Mouse (Mus musculus) adrenal gland, adult 18-20 months (tissue): ENCODE results near the gene Dkkl1. TPM values are rescaled to one million over a fixed set of nuclear protein-coding genes. Genes with fewer than 3 reads are reported as not detected.

Experiments used
- DNase-seq, 2 experiments: peaks; one replicate each; pipeline ENCODE4 v3.0.0; 2021 to 2022; ENCODE audit warnings: low spot score in 2 of 2
- microRNA-seq, 2 experiments: library from miRNA; unstranded; fragments of <30 nt; microRNA quantifications; one replicate each; pipeline ENCODE4 v1.2.0; 2021; ENCODE audit warnings: borderline number of aligned reads in 2 of 2
- total RNA-seq, 2 experiments: library from RNA; stranded (reverse); gene quantifications; 1 replicate in 1 of 2; 2 replicates in 1 of 2; pipeline ENCODE4 v1.2.3; 2021

Gene Dkkl1
- total RNA-seq, 2 experiments from 2014 or later: not detected

DNA sequence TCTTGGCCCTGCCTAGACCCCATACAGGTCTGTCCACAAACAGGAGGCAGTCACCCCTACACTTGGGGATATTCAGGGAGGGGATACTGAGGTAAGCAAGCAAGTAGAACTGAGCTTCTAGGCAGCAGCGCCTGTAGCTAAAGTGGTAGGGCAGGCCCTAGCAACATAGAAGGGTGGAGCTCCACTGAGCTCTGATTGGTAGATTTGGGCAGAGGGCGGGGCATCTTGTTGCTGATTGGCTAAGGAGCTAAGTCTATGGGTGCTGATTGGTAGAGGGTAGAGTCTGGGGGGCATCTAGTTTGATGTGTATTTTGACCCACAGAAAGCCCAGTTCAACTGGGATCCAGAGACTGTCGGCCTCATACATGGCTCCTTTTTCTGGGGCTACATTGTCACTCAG is 42.5 kb downstream of the Dkkl1 start:
- DNase-seq: no peak

DNA sequence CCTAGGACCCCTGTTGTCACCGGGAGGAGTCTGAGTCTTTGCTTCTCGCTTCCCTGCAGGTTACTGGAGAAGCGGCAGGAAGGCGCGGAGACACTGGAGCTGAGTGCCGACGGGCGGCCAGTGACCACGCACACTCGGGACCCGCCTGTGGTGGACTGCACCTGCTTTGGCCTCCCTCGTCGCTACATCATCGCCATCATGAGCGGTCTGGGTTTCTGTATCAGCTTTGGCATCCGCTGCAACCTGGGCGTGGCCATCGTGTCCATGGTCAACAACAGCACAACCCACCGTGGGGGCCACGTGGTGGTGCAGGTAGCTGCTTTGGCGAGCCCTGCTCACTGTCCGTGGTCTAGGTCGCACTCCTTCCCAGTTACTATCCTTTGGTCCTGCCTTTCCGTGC is 43.3 kb downstream of the Dkkl1 start:
- DNase-seq: no peak

DNA sequence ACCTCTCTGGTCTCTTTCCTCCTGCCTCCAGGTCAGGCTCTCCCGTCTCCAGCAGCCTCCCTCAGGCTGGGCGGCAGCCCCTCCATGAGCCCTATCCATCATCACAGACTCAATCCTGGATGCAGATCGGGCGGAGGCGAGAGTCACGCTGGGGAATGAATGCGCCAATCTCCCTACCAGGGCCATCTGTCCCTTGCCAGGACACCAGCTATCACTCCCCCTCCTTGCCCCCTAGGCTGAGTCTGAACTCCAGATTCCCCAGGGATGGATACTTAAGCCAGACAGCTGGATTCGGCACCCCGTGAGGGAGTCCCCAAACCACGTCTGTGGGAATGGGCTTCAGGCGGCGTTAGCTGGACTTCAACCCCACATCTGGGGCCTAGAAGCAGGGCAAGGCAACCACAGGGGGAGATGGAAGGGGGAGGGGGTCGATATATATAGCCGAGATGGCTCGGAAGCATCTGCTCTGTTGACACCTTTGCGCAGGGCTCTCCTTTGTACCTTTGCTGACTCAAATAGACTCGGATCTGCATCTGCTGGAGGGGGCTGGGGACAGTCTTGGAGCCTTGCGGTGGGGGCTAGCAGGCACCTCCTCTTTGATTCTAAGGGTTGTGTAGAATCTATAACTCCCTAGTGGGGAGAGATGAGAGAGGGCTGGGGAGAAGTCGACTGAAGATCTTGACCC is 44.0 kb downstream of the Dkkl1 start:
- DNase-seq: no peak

GRCm38 (mm10) chr7:45166950-45167401 is 45.0 kb downstream of the Dkkl1 start:
- no peak for DNase-seq

DNA sequence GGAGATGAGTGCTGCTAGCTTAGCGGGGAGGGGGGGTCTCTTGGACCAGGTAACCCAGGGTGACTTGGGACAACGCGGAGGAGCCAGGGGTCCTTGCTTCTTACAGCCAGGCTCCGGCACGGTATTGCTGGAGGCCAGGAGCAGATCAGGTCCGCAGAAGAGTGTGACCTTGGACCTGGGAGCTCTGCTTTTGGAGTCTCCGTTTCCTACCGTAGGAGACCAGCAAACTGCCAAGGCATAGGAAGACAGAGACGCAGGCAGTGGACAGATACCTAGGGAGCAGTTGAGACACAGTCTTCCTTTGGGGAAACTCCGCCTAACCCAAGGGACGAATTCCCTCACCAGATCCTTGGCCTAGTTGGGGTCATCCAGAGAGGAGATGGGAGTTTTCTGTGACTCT is 46.2 kb downstream of the Dkkl1 start:
- no peak for DNase-seq

GRCm38 (mm10) chr7:45164833-45165232 is 47.1 kb downstream of the Dkkl1 start:
- DNase-seq: no peak

DNA sequence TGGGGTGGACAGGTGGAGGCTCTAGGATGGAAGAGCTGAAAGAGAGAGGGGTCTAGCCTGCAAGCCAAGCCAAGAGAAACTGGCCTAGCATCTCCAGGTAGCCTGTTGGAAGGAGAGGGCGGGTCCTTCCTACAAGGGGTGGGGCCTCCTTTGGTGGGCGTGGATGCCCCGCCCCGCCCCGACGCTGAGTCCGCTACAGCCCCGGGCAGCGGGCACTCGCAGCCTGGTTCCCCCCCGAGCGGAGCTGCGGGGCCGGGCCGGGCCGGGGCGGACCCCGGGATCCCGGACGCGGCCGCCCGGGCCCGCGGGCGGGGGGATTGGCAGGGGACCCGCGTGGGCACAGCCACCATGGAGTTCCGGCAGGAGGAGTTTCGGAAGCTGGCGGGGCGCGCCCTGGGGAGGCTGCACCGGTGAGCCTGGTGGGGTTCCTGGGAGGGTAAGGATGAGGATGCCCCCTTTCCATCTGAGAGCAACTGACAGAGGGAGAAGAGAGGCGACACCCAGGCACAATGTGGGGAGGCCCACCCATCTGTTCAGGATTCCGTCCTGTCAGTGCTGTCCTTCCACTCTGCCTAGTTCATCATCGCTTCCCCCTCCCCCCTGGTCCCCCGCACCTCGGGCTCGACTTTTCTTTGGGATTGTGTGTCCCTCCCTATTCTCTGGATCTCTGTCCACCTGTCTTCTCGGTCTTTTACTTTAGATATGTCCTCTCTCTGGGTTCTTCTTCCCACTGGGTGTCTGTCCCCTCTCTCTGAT is 48.0 kb downstream of the Dkkl1 start, which contains the start of gene Slc17a7:
Slc17a7 (plus strand) TSS at position 215 of the 756 bp plus-strand sequence.
- DNase-seq: peak; percentile 33 to 46

DNA sequence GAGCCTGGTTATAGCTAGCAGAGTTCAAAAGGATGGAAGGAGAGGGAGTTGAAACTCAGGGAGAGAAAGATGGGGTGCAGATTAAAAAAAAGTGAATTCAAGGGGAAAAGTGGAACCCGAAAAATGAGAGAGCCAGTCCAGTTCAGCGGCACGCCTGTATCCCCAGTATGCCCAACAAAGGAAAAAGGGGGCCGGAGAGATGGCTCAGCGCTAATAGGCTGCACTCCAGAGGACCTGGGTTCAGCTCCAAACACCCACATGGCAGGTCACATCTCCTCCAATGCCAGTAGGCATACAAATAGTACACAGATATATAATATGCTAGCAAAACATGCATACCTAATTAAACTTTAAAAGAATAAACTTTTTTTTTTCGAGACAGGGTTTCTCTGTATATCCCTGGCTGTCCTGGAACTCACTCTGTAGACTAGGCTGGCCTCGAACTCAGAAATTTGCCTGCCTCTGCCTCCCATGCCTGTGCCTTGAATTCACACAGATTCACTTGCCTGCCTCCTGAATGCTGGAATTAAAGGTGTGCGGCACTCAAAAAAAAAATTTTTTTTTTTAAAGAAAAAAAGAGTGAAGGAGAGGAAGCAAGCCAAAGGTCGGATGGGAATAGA is 48.8 kb downstream of the Dkkl1 start:
- no peak for DNase-seq

GRCm38 (mm10) chr7:45162551-45162950 is 49.4 kb downstream of the Dkkl1 start:
- DNase-seq: no peak

DNA sequence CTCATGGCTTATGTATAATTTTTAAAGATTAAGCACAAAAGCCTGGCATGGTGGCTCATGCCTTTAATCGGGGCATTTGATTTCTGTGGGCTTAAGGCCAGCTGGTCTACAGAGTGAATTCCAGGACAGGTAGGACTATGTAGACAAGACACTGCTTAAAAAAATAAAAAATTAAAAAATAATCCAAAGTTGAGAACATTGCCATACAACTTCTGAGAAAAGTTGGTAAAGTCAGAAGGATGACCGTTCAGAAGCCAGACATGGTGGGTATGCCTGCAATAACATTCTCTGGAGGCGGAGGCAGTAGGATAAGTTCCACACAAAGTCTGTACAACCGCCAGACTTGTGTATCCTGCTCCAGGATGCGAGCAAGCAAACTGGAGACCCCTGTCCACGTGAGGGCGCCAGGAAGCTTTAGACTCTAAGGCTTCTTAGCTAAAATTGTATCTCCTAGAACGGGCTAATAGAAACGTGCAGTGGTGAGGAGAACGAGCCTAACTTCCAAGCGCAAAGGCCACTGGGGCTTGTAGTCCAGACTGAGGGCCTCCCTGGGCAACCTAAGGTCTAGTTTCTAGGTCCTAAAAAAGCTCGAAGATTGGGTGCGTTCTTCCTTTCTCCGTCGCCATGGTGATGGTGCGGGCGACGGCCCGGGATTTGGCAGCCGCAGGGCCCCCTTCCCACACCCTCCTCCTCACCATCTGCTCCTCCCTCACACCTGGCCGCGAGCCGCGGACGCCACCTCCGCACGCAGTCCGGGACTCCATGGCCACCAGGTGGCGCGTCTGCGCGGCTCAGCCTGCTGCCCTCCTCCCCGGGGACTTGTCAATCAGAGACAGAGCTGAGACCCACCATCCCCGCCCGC is 50.1 kb downstream of the Dkkl1 start:
- peak; percentile 84 to 93 for DNase-seq

DNA sequence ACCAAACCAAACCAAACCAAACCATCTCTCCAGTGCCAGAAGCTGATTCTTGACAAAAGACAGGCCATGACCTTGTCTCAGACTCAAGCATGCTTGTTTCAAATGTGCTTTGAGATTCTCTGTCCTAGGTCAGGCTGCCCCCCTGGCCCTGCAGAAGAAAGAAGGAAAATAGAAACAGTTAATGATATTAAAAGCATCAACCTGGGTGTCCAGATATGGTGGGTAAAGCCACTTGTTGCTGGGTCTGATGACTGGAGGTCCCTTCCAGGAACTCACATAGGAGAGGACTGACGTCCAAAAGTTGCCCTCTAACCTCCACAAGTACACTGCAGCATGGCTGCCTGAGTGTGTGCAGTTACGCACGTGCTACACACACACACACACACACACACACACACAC is 51.1 kb downstream of the Dkkl1 start:
- no peak for DNase-seq

DNA sequence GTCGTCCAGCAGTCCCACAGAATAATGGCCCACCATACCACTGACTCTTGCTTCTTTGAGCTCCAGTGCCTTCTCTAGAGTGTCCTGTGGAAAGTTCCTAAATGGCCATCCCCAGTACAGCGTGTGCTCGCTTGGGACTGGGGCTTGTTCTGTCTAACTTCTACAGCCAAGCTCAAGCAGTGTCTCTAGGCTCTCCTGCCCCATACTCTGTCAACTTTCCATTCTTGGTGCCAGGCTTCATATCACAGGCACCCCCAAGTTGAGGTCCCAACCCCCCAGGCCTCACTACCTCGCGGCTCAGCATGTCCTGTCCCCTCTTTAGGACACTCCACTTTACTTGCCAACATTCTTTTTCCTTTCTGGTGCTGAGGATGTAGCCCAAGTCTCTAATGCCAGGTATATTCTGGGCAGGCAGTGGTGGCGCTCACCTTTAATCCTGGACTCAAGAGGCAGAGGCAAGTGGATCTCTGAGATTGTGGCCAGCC is 51.6 kb downstream of the Dkkl1 start:
- no peak for DNase-seq

- no peak for DNase-seq
Measured at GRCm38 (mm10) chr7:45158991-45159390, 53.0 kb downstream of the Dkkl1 start.

Small RNA genes lying within 50 kb of the gene (microRNA-seq; reads per million reads assigned to microRNA genes)
- 0 reads per million in 2 experiments for gene Mir7055

Other genes with a start within 250 kb of the Dkkl1 start
- gene Cpt1c, start 237.3 kb downstream of the Dkkl1 start, total RNA-seq: 10 to 100 TPM in 1 of 2 experiments, 1 to 10 TPM in 1; 9.3 to 12.8 TPM
- gene Prmt1, start 225.6 kb downstream of the Dkkl1 start, total RNA-seq: 100 to 1,000 TPM; 203 to 216 TPM
- 100 to 1,000 TPM; 128 to 131 TPM for gene Irf3, start 214.5 kb downstream of the Dkkl1 start, total RNA-seq
- gene Bcl2l12, start 213.4 kb downstream of the Dkkl1 start, total RNA-seq: 10 to 100 TPM; 13.9 to 14.2 TPM
- 10 to 100 TPM; 75.1 to 85.9 TPM for gene Scaf1, start 195.8 kb downstream of the Dkkl1 start, total RNA-seq
- 100 to 1,000 TPM in 1 of 2 experiments, 10 to 100 TPM in 1; 86.9 to 106 TPM for gene Rras, start 194.2 kb downstream of the Dkkl1 start, total RNA-seq
- gene Prr12, start 159.3 kb downstream of the Dkkl1 start, total RNA-seq: 10 to 100 TPM; 30.8 to 45.3 TPM
- gene Nosip, start 149.7 kb downstream of the Dkkl1 start, total RNA-seq: 10 to 100 TPM; 44.3 to 46.8 TPM
- gene Prrg2, start 149.5 kb downstream of the Dkkl1 start, total RNA-seq: 10 to 100 TPM; 14.9 to 28.3 TPM
- gene Rcn3, start 119.9 kb downstream of the Dkkl1 start, total RNA-seq: 10 to 100 TPM; 32.0 to 36.4 TPM
- 100 to 1,000 TPM; 111 to 137 TPM for gene Fcgrt, start 108.3 kb downstream of the Dkkl1 start, total RNA-seq
- 1,000 to 10,000 TPM; 1,173 to 1,310 TPM for gene Rps11, start 87.7 kb downstream of the Dkkl1 start, total RNA-seq
- 1,000 to 10,000 TPM; 1,445 to 1,619 TPM for gene Rpl13a, start 83.4 kb downstream of the Dkkl1 start, total RNA-seq
- gene Gm45713, start 75.9 kb downstream of the Dkkl1 start, total RNA-seq: not detected
- 10 to 100 TPM; 20.6 to 26.8 TPM for gene Flt3l, start 75.7 kb downstream of the Dkkl1 start, total RNA-seq
- 10 to 100 TPM; 57.3 to 58.6 TPM for gene Pih1d1, start 57.8 kb downstream of the Dkkl1 start, total RNA-seq
- gene Aldh16a1, start 57.6 kb downstream of the Dkkl1 start, total RNA-seq: 10 to 100 TPM; 58.4 to 68.5 TPM
- gene Slc17a7, start 48.2 kb downstream of the Dkkl1 start, total RNA-seq: under 1 TPM; 0.19 to 0.23 TPM
- gene Gfy, start 32.6 kb downstream of the Dkkl1 start, total RNA-seq: not detected
- gene Pth2, start 31.2 kb downstream of the Dkkl1 start, total RNA-seq: not detected
- under 1 TPM in 1 of 2 experiments, not detected in 1; 0.29 TPM for gene Ccdc155, start 7.3 kb downstream of the Dkkl1 start, total RNA-seq
- gene Tead2, start 3.6 kb upstream of the Dkkl1 start, total RNA-seq: 10 to 100 TPM in 1 of 2 experiments, 1 to 10 TPM in 1; 8.5 to 11.7 TPM
- gene Cd37, start 27.0 kb upstream of the Dkkl1 start, total RNA-seq: 1 to 10 TPM; 4.0 to 7.4 TPM
- not detected for gene Slc6a16, start 28.9 kb upstream of the Dkkl1 start, total RNA-seq
- under 1 TPM in 1 of 2 experiments, not detected in 1; 0.19 TPM for gene Slc6a21, start 65.4 kb upstream of the Dkkl1 start, total RNA-seq
- 10 to 100 TPM in 1 of 2 experiments, 1 to 10 TPM in 1; 7.8 to 11.0 TPM for gene Trpm4, start 121.6 kb upstream of the Dkkl1 start, total RNA-seq
- gene Hrc, start 123.1 kb upstream of the Dkkl1 start, total RNA-seq: under 1 TPM; 0.17 to 0.83 TPM
- gene Ppfia3, start 154.9 kb upstream of the Dkkl1 start, total RNA-seq: 1 to 10 TPM; 1.7 to 3.2 TPM
- gene Lin7b, start 158.4 kb upstream of the Dkkl1 start, total RNA-seq: 1 to 10 TPM; 1.3 to 1.7 TPM
- 100 to 1,000 TPM; 262 to 325 TPM for gene Snrnp70, start 183.6 kb upstream of the Dkkl1 start, total RNA-seq
- not detected for gene Kcna7, start 193.5 kb upstream of the Dkkl1 start, total RNA-seq
- under 1 TPM; 0.17 to 0.45 TPM for gene Ntf5, start 201.5 kb upstream of the Dkkl1 start, total RNA-seq
- gene Lhb, start 208.7 kb upstream of the Dkkl1 start, total RNA-seq: not detected
- gene Gys1, start 222.7 kb upstream of the Dkkl1 start, total RNA-seq: 10 to 100 TPM; 40.4 to 61.6 TPM
- 10 to 100 TPM; 41.9 to 43.3 TPM for gene Ruvbl2, start 225.9 kb upstream of the Dkkl1 start, total RNA-seq
- 1,000 to 10,000 TPM; 1,437 to 1,911 TPM for gene Ftl1, start 247.7 kb upstream of the Dkkl1 start, total RNA-seq